Mouse (Mus musculus) kidney, adult 2 months (tissue): ENCODE measurements at regions not wholly inside any gene's neighbourhood (a gene's known extent, or its start where the extent isn't known, plus 50 kb on each side); places are given as distances from the start of the nearest gene placed in this dataset.

Experiments used
- CTCF ChIP-seq: fragments of 200-500 bp; conservative IDR thresholded peaks from 2 replicates; pipeline ENCODE4 v1.5.1; 2011; ENCODE audit warnings: low read depth, mild to moderate bottlenecking, control low read depth, low read length, moderate library complexity, mixed read lengths; ENCODE audit not compliant: insufficient read depth, insufficient read length
- POLR2A ChIP-seq: fragments of 200-500 bp; IDR thresholded peaks from one replicate; pipeline ENCODE4 v1.6.1; 2011; ENCODE audit warnings: low read depth, low read length, control low read depth

GRCm38 (mm10) chr1:24832246-24832645 is 153.8 kb downstream of the Lmbrd1 start:
- TF ChIP-seq POLR2A (no peak), CTCF (no peak)
